ENCODE assay signal across 8 mouse cellular contexts in the genomic region with DNA sequence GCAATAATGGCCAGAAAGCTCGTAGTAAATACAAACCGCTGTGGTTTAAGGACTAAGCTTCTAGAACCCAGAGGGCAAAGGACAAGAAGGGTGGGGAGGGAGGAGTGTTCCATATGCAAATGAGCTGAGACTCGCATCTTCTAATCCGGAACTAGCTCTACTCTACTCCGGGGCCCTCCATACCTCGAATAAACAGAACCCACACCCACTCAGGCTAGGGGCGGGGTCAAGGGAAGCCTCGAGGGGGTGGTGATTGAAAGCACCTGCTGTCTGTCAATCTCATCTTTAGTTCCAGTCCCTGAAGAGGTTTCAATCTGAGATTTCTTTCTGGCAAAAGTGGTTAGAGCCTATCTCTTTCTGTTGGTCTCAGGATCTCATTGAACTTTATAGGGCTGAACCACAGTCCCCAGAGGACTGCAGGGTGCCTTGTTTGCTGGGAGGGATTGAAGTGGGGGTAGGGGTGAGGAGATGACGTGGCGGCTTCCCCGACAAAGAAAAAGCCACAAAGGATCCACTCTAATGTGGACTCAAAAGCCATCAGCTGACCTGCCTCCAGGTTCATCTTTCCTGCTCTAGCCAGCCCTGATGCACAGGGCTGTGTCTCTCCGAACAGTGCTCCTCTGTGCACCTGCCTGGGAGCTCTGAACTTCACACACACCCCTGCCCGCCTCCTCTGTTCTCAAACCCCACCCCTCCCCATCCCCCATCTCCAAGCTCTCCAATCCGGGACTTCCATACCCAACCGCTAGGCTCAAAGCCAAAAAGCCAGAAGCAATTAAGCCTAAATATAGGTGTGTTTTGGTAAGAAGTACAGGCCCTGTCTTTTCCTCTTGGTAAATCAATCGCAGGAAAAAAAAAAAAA. TPM values are rescaled to one million over a fixed set of nuclear protein-coding genes. Genes with fewer than 3 reads are reported as not detected.
A peak's percentile ranks its signal among the peaks of the same experiment; 100 is the strongest.
DNase-seq lines count a peak whose midpoint lies in the region; ATAC-seq and TF ChIP-seq lines count a peak whose summit lies in the region.

No protein-coding gene starts in this region.

- no peak overlapping the region for H3K4me3 ChIP-seq in lung, embryonic 14.5 days (ENCODE audit: low read depth, low read length)
- no peak overlapping the region for H3K4me3 ChIP-seq in lung, adult 2 months (replicated peaks; ENCODE audit: extremely low read depth, low read depth, low read length)
- no peak overlapping the region for H3K4me3 ChIP-seq in embryonic facial prominence, embryonic 14.5 days (ENCODE audit: low read depth, low read length)
- 0 out of 2 replicates have a peak overlapping the region, but pooled peaks have one; percentile 3 for H3K4me3 ChIP-seq in kidney, embryonic 15.5 days (replicated peaks)
- no peak overlapping the region for H3K4me3 ChIP-seq in midbrain, embryonic 12.5 days

- H3K4me2 ChIP-seq in lung, embryonic 14.5 days, result peak overlapping the region; percentile 27; the same call in 1 of the 2 replicates
- H3K4me2 ChIP-seq in embryonic facial prominence, embryonic 14.5 days (ENCODE audit: low read depth, low read length), result peak overlapping the region; percentile 27
- H3K4me2 ChIP-seq in kidney, embryonic 15.5 days, result peak overlapping the region; percentile 39
- peak overlapping the region; percentile 11; the same call in 1 of the 2 replicates for H3K4me2 ChIP-seq in midbrain, embryonic 12.5 days (replicated peaks)

- no peaks in the 10 kb centered on the region for H3K36me3 ChIP-seq in lung, embryonic 14.5 days (ENCODE audit: insufficient read depth)
- no peaks in the 10 kb centered on the region for H3K36me3 ChIP-seq in embryonic facial prominence, embryonic 14.5 days (ENCODE audit: control insufficient read depth, insufficient read depth, low read length)
- H3K36me3 ChIP-seq in kidney, embryonic 15.5 days, result no peaks in the 10 kb centered on the region
- no peaks in the 10 kb centered on the region for H3K36me3 ChIP-seq in midbrain, embryonic 12.5 days

- H3K4me1 ChIP-seq in lung, embryonic 14.5 days (ENCODE audit: insufficient read depth), result peaks cover 7% of the 10 kb centered on the region
- peaks cover 3% of the 10 kb centered on the region for H3K4me1 ChIP-seq in lung, adult 2 months (ENCODE audit: control insufficient read depth, insufficient read depth, low read length)
- H3K4me1 ChIP-seq in embryonic facial prominence, embryonic 14.5 days (ENCODE audit: control insufficient read depth, insufficient read depth, low read length), result peaks cover 17% of the 10 kb centered on the region; the same call in 1 of the 2 replicates
- H3K4me1 ChIP-seq in kidney, embryonic 15.5 days, result peaks cover 28% of the 10 kb centered on the region
- H3K4me1 ChIP-seq in midbrain, embryonic 12.5 days, result peaks cover 31% of the 10 kb centered on the region

- peak; percentile 57 for DNase-seq in lung, embryonic 14.5 days
- no peak for DNase-seq in lung, adult 2 months
- DNase-seq in embryonic facial prominence, embryonic 14.5 days (ENCODE audit: low spot score), result peak; percentile 88
- no peak for DNase-seq in urinary bladder, adult 2 months (ENCODE audit: low spot score)
- no peak for DNase-seq in cerebellum, postnatal 25 days
- DNase-seq in gastrocnemius, adult 18-20 months (ENCODE audit: low spot score), result no peak

- no peak overlapping the region for H3K27ac ChIP-seq in lung, embryonic 14.5 days (ENCODE audit: low read depth)
- H3K27ac ChIP-seq in embryonic facial prominence, embryonic 14.5 days (replicated peaks; ENCODE audit: low read depth, low read length), result peak overlapping the region; percentile 67; the same call in 1 of the 2 replicates
- H3K27ac ChIP-seq in kidney, embryonic 15.5 days, result peak overlapping the region; percentile 37; the same call in 1 of the 2 replicates
- H3K27ac ChIP-seq in midbrain, embryonic 12.5 days (replicated peaks), result no peak overlapping the region; the same call in 1 of the 2 replicates

- no peak; the same call in 1 of the 2 replicates for TF ChIP-seq CTCF in lung, embryonic 14.5 days (IDR thresholded peaks at IDR 0.05; ENCODE audit: low read depth)
- no peak for TF ChIP-seq CTCF in lung, adult 2 months (IDR thresholded peaks at IDR 0.05; ENCODE audit: insufficient read depth, low read length)

- peaks cover 13% of the 10 kb centered on the region for H3K27me3 ChIP-seq in lung, embryonic 14.5 days (ENCODE audit: insufficient read depth, low read length)
- peaks cover 21% of the 10 kb centered on the region for H3K27me3 ChIP-seq in embryonic facial prominence, embryonic 14.5 days (replicated peaks; ENCODE audit: control insufficient read depth, insufficient read depth, low read length)
- peaks cover 38% of the 10 kb centered on the region for H3K27me3 ChIP-seq in kidney, embryonic 15.5 days
- peaks cover 39% of the 10 kb centered on the region for H3K27me3 ChIP-seq in midbrain, embryonic 12.5 days

- TF ChIP-seq POLR2A in lung, adult 2 months (IDR thresholded peaks at IDR 0.05; ENCODE audit: borderline replicate concordance, extremely low read depth, low read depth, low read length), result no peak

- H3K9me3 ChIP-seq in lung, embryonic 14.5 days (ENCODE audit: low read depth, low read length), result no peaks in the 10 kb centered on the region
- H3K9me3 ChIP-seq in embryonic facial prominence, embryonic 14.5 days (ENCODE audit: control insufficient read depth, low read length), result no peaks in the 10 kb centered on the region
- no peaks in the 10 kb centered on the region for H3K9me3 ChIP-seq in kidney, embryonic 15.5 days (replicated peaks)
- no peaks in the 10 kb centered on the region for H3K9me3 ChIP-seq in midbrain, embryonic 12.5 days

- no peak overlapping the region for H3K9ac ChIP-seq in lung, embryonic 14.5 days
- no peak overlapping the region for H3K9ac ChIP-seq in embryonic facial prominence, embryonic 14.5 days (ENCODE audit: low read depth, low read length)
- H3K9ac ChIP-seq in kidney, embryonic 15.5 days, result no peak overlapping the region
- no peak overlapping the region for H3K9ac ChIP-seq in midbrain, embryonic 12.5 days (replicated peaks)

- WGBS in lung, embryonic 14.5 days, result 8% methylated on average over 16 of the region's 16 CpGs
- 18% methylated on average over 16 of the region's 16 CpGs for WGBS in lung, adult 2 months
- WGBS in embryonic facial prominence, embryonic 14.5 days, result 4% methylated on average over 16 of the region's 16 CpGs
- WGBS in kidney, embryonic 15.5 days, result 7% methylated on average over 16 of the region's 16 CpGs
- WGBS in midbrain, embryonic 12.5 days, result 3% methylated on average over 16 of the region's 16 CpGs

- peak; percentile 68; the same call in 1 of the 2 replicates for ATAC-seq in lung, embryonic 14.5 days (ENCODE audit: insufficient read depth)
- peak; percentile 53 for ATAC-seq in embryonic facial prominence, embryonic 14.5 days (ENCODE audit: low read depth)
- ATAC-seq in kidney, embryonic 15.5 days (replicated peaks; ENCODE audit: low FRiP score), result peak; percentile 61; the same call in 1 of the 2 replicates
- peak; percentile 60 for ATAC-seq in midbrain, embryonic 12.5 days (ENCODE audit: low FRiP score, low read depth)

RNA-seq across cellular contexts. Expression of a gene that starts 4.6 kb away (rescaled TPM):
- 5.4 and 6.3 TPM in 2 replicates for polyA plus RNA-seq in lung, embryonic 14.5 days (2014; fragmentation: Nextera tagmentation; extraction: Ambion mirVana)
- polyA plus RNA-seq in lung, adult 2 months (2012; rRNA removed), result 5.9 TPM in 2 replicates
- 1.8 and 2.1 TPM in 2 replicates for polyA plus RNA-seq in embryonic facial prominence, embryonic 14.5 days (2014; fragmentation: Nextera tagmentation; extraction: Ambion mirVana)
- polyA plus RNA-seq in kidney, embryonic 15.5 days (2015; fragmentation: Nextera tagmentation; extraction: Ambion mirVana), result 3.1 and 3.7 TPM in 2 replicates
- 0.68 and 1.0 TPM in 2 replicates for polyA plus RNA-seq in midbrain, embryonic 12.5 days (2016; fragmentation: Nextera tagmentation; extraction: Ambion mirVana)
- 10.2 and 10.6 TPM in 2 replicates for polyA plus RNA-seq in urinary bladder, adult 2 months (2012; rRNA removed)
- not detected for total RNA-seq in gastrocnemius, adult 18-20 months (2021)

RNA-seq across cellular contexts. Expression of a gene that starts 32.8 kb away (rescaled TPM):
- not detected in 2 replicates for polyA plus RNA-seq in lung, embryonic 14.5 days (2014; fragmentation: Nextera tagmentation; extraction: Ambion mirVana)
- 0.71 and 1.00 TPM in 2 replicates for polyA plus RNA-seq in lung, adult 2 months (2012; rRNA removed)
- polyA plus RNA-seq in embryonic facial prominence, embryonic 14.5 days (2014; fragmentation: Nextera tagmentation; extraction: Ambion mirVana), result 0.08 TPM in 1 of 2 replicates, not detected in the other
- polyA plus RNA-seq in kidney, embryonic 15.5 days (2015; fragmentation: Nextera tagmentation; extraction: Ambion mirVana), result not detected in 2 replicates
- not detected in 2 replicates for polyA plus RNA-seq in midbrain, embryonic 12.5 days (2016; fragmentation: Nextera tagmentation; extraction: Ambion mirVana)
- 0.13 and 0.40 TPM in 2 replicates for polyA plus RNA-seq in urinary bladder, adult 2 months (2012; rRNA removed)
- total RNA-seq in gastrocnemius, adult 18-20 months (2021), result under 1 TPM in 1 of 2 experiments, not detected in 1; 0.31 TPM

Comparison
In these comparisons a context has a peak if more than half of its experiments do, and no peak if none do; other contexts are left out.
1. DNase-seq: peak in lung, embryonic 14.5 days (single experiment) and embryonic facial prominence, embryonic 14.5 days (single experiment); none in lung, adult 2 months (single experiment), urinary bladder, adult 2 months (single experiment), cerebellum, postnatal 25 days (0 of 2) and gastrocnemius, adult 18-20 months (single experiment).
2. H3K27ac ChIP-seq: peak in embryonic facial prominence, embryonic 14.5 days (single experiment) and kidney, embryonic 15.5 days (single experiment); none in lung, embryonic 14.5 days (single experiment) and midbrain, embryonic 12.5 days (single experiment).
3. Peak in every context shown above with its lines, with median percentiles within 50 percentile points of each other: ATAC-seq and H3K4me2 ChIP-seq.